Mouse (Mus musculus) lung, adult 2 months (tissue): ENCODE data around the gene Gfod1.

Experiments used
- CTCF ChIP-seq: fragments of 200-500 bp; IDR thresholded peaks from 2 replicates; pipeline ENCODE4 v1.5.1; 2011; ENCODE audit warnings: mild to moderate bottlenecking, low read length, control low read depth; ENCODE audit not compliant: insufficient read depth
- POLR2A ChIP-seq: fragments of 200-500 bp; IDR thresholded peaks from 2 replicates; pipeline ENCODE4 v1.6.1; 2011; ENCODE audit warnings: low read depth, mild to moderate bottlenecking, control low read depth, low read length, borderline replicate concordance; ENCODE audit errors: extremely low read depth

GRCm38 (mm10) chr13:43218764-43219163 lies 85.2 kb downstream of the Gfod1 start:
- TF ChIP-seq CTCF (no peak), POLR2A (no peak)
